Mouse (Mus musculus) limb, embryonic 11.5 days (tissue): ENCODE measurements around the gene Snn. TPM values are rescaled to one million over a fixed set of nuclear protein-coding genes. Genes with fewer than 3 reads are reported as not detected.

Source experiments
- ATAC-seq: fragments of 200-750 bp; cut with Nextera tagmentation; 2 replicates; pipeline ENCODE4 v1.8.0; 2017; ENCODE audit warnings: low read depth; ENCODE audit not compliant: insufficient number of reproducible peaks, low FRiP score, low TSS enrichment
- DNase-seq: peaks from one replicate; pipeline ENCODE4 v3.0.0-alpha.2; 2015; ENCODE audit warnings: low spot score
- H3K27ac ChIP-seq: fragments of 300-500 bp; sonication (generic); replicated peaks from 2 replicates; pipeline ENCODE4 v1.5.1; 2014; ENCODE audit warnings: low read depth, mild to moderate bottlenecking, low read length
- H3K27me3 ChIP-seq: fragments of 300-500 bp; sonication (generic); 2 replicates; pipeline ENCODE4 v1.6.1; 2014; ENCODE audit warnings: mild to moderate bottlenecking, low read length, mixed read lengths; ENCODE audit not compliant: control insufficient read depth, insufficient read depth
- H3K36me3 ChIP-seq: fragments of 300-500 bp; sonication (generic); 2 replicates; pipeline ENCODE4 v1.6.1; 2014; ENCODE audit warnings: mild to moderate bottlenecking, low read length, moderate library complexity, mixed read lengths; ENCODE audit not compliant: control insufficient read depth, insufficient read depth
- H3K4me1 ChIP-seq: fragments of 300-500 bp; sonication (generic); 2 replicates; pipeline ENCODE4 v1.6.1; 2014; ENCODE audit warnings: low read length, mixed read lengths; ENCODE audit not compliant: control insufficient read depth, insufficient read depth
- H3K4me2 ChIP-seq: fragments of 300-500 bp; sonication (generic); 2 replicates; pipeline ENCODE4 v1.6.1; 2014; ENCODE audit warnings: low read depth, mild to moderate bottlenecking, moderate library complexity; ENCODE audit not compliant: severe bottlenecking
- H3K4me3 ChIP-seq: fragments of 300-500 bp; sonication (generic); 2 replicates; pipeline ENCODE4 v1.5.1; 2014; ENCODE audit warnings: low read depth, low read length
- H3K9ac ChIP-seq: fragments of 300-500 bp; sonication (generic); 2 replicates; pipeline ENCODE4 v1.6.1; 2014; ENCODE audit warnings: mild to moderate bottlenecking, low read length
- H3K9me3 ChIP-seq: fragments of 300-500 bp; sonication (generic); 2 replicates; pipeline ENCODE4 v1.6.1; 2016; ENCODE audit warnings: low read length; ENCODE audit not compliant: control insufficient read depth
- WGBS: fragments of 180-500 bp; shearing (Covaris S2); extraction: QIAGEN DNeasy Blood & Tissue Kit; methylation state at CpG from one replicate; pipeline ENCODE4 v1.1.7; 2014; 5-methylcytosine and 5-hydroxymethylcytosine counted together
- polyA plus RNA-seq: library from polyadenylated mRNA; unstranded; fragments of >200 nt; fragmentation: Nextera tagmentation; extraction: Ambion mirVana; gene quantifications from 2 replicates; pipeline ENCODE4 v1.2.1, GENCODE M21; 2014

Gene Snn
- polyA plus RNA-seq, 1 experiment from 2014 or later, result 54.2 TPM

GRCm38 (mm10) chr16:11035273-11035672, 25.5 kb upstream of the Snn start:
- 80% methylated on average over 9 of the region's 9 CpGs for WGBS
- no peak for DNase-seq
- Histone ChIP-seq H3K4me2 (no peak overlapping the region), H3K4me1 (no peaks in the 10 kb centered on the region), H3K9ac (no peak overlapping the region), H3K27me3 (no peaks in the 10 kb centered on the region), H3K4me3 (no peak overlapping the region), H3K36me3 (no peaks in the 10 kb centered on the region), H3K9me3 (no peaks in the 10 kb centered on the region), H3K27ac (no peak overlapping the region)
- no peak for ATAC-seq

- WGBS, result 23% methylated on average over 15 of the region's 15 CpGs
- peak; percentile 88 for DNase-seq
- H3K9ac ChIP-seq, result no peak overlapping the region
- no peaks in the 10 kb centered on the region for H3K4me1 ChIP-seq
- no peaks in the 10 kb centered on the region for H3K27me3 ChIP-seq
- H3K4me2 ChIP-seq, result no peak overlapping the region
- ATAC-seq, result 0 out of 2 replicates have a peak, but pooled peaks have one; percentile 35
- H3K36me3 ChIP-seq, result no peaks in the 10 kb centered on the region
- no peak overlapping the region for H3K4me3 ChIP-seq
- H3K27ac ChIP-seq, result no peak overlapping the region
- H3K9me3 ChIP-seq, result no peaks in the 10 kb centered on the region
These were observed 24.8 kb upstream of the Snn start for GRCm38 (mm10) chr16:11035790-11036431.

GRCm38 (mm10) chr16:11040603-11041002, 20.1 kb upstream of the Snn start:
- Histone ChIP-seq H3K4me2 (no peak overlapping the region), H3K9ac (no peak overlapping the region), H3K4me3 (no peak overlapping the region), H3K27ac (no peak overlapping the region), H3K36me3 (no peaks in the 10 kb centered on the region), H3K27me3 (no peaks in the 10 kb centered on the region), H3K4me1 (no peaks in the 10 kb centered on the region), H3K9me3 (no peaks in the 10 kb centered on the region)
- 87% methylated on average over 2 of the region's 2 CpGs for WGBS
- ATAC-seq, result no peak
- DNase-seq, result no peak

- Histone ChIP-seq H3K4me1 (no peaks in the 10 kb centered on the region), H3K27me3 (no peaks in the 10 kb centered on the region), H3K9me3 (no peaks in the 10 kb centered on the region), H3K27ac (no peak overlapping the region), H3K4me3 (no peak overlapping the region), H3K36me3 (no peaks in the 10 kb centered on the region), H3K9ac (no peak overlapping the region), H3K4me2 (no peak overlapping the region)
- 88% methylated on average over 5 of the region's 5 CpGs for WGBS
- DNase-seq (no peak), ATAC-seq (no peak)
These were observed 17.5 kb upstream of the Snn start for GRCm38 (mm10) chr16:11043239-11043638.

- no peak overlapping the region for H3K27ac ChIP-seq
- WGBS, result 87% methylated on average over 7 of the region's 7 CpGs
- no peak for ATAC-seq
These were observed 14.3 kb upstream of the Snn start for GRCm38 (mm10) chr16:11046437-11046836.

GRCm38 (mm10) chr16:11047130-11047529, 13.6 kb upstream of the Snn start:
- Histone ChIP-seq H3K4me2 (no peak overlapping the region), H3K36me3 (no peaks in the 10 kb centered on the region), H3K4me1 (no peaks in the 10 kb centered on the region), H3K27ac (no peak overlapping the region), H3K27me3 (no peaks in the 10 kb centered on the region), H3K4me3 (no peak overlapping the region), H3K9ac (no peak overlapping the region), H3K9me3 (no peaks in the 10 kb centered on the region)
- WGBS, result 83% methylated on average over 7 of the region's 7 CpGs
- DNase-seq (no peak), ATAC-seq (no peak)

More at GRCm38 (mm10) chr16:11046437-11046836, 14.3 kb upstream of the Snn start:
- no peak overlapping the region for H3K4me3 ChIP-seq
- H3K4me1 ChIP-seq, result no peaks in the 10 kb centered on the region
- no peaks in the 10 kb centered on the region for H3K9me3 ChIP-seq
- no peak overlapping the region for H3K9ac ChIP-seq
- H3K4me2 ChIP-seq, result no peak overlapping the region
- H3K27me3 ChIP-seq, result no peaks in the 10 kb centered on the region
- no peak for DNase-seq
- H3K36me3 ChIP-seq, result no peaks in the 10 kb centered on the region

GRCm38 (mm10) chr16:11050226-11050625, 10.5 kb upstream of the Snn start:
- no peak overlapping the region for H3K4me3 ChIP-seq
- no peak overlapping the region for H3K27ac ChIP-seq
- no peak overlapping the region for H3K4me2 ChIP-seq
- no peak overlapping the region for H3K9ac ChIP-seq
- no peaks in the 10 kb centered on the region for H3K4me1 ChIP-seq
- DNase-seq (no peak), ATAC-seq (no peak)
- no peaks in the 10 kb centered on the region for H3K36me3 ChIP-seq
- 71% methylated on average over 2 of the region's 2 CpGs for WGBS
- no peaks in the 10 kb centered on the region for H3K9me3 ChIP-seq
- no peaks in the 10 kb centered on the region for H3K27me3 ChIP-seq

GRCm38 (mm10) chr16:11051134-11051533, 9.6 kb upstream of the Snn start:
- Histone ChIP-seq H3K9ac (no peak overlapping the region), H3K9me3 (no peaks in the 10 kb centered on the region), H3K36me3 (no peaks in the 10 kb centered on the region), H3K27ac (no peak overlapping the region), H3K4me2 (no peak overlapping the region), H3K4me3 (no peak overlapping the region), H3K4me1 (no peaks in the 10 kb centered on the region), H3K27me3 (no peaks in the 10 kb centered on the region)
- ATAC-seq (no peak), DNase-seq (no peak)
- WGBS, result 91% methylated on average over 11 of the region's 11 CpGs

- Histone ChIP-seq H3K27ac (no peak overlapping the region), H3K4me3 (no peak overlapping the region), H3K4me2 (no peak overlapping the region), H3K27me3 (no peaks in the 10 kb centered on the region), H3K9me3 (no peaks in the 10 kb centered on the region), H3K4me1 (no peaks in the 10 kb centered on the region), H3K36me3 (no peaks in the 10 kb centered on the region), H3K9ac (no peak overlapping the region)
- DNase-seq (no peak), ATAC-seq (no peak)
- 65% methylated on average over 6 of the region's 6 CpGs for WGBS
These were observed 6.3 kb upstream of the Snn start for GRCm38 (mm10) chr16:11054409-11054808.
